Mouse (Mus musculus) neural tube, embryonic 15.5 days (tissue): ENCODE data around the gene H2al1m. TPM values are rescaled to one million over a fixed set of nuclear protein-coding genes. Genes with fewer than 3 reads are reported as not detected.
"Not testable (repeated sequence)": the region's sequence is repeated elsewhere in the genome, so short reads cannot be mapped to it uniquely, and the experiment has no call there.

Experiments
- ATAC-seq: fragments of 200-750 bp; cut with Nextera tagmentation; 2 replicates; pipeline ENCODE4 v1.8.0; 2017; ENCODE audit warnings: mild to moderate bottlenecking, moderate TSS enrichment, moderate library complexity; ENCODE audit not compliant: low FRiP score
- H3K27ac ChIP-seq: fragments of 300-500 bp; sonication (generic); replicated peaks from 2 replicates; pipeline ENCODE4 v1.5.1; 2015; ENCODE audit warnings: mild to moderate bottlenecking, inconsistent platforms
- H3K27me3 ChIP-seq: fragments of 300-500 bp; sonication (generic); replicated peaks from 2 replicates; pipeline ENCODE4 v1.6.1; 2015; ENCODE audit warnings: inconsistent platforms
- H3K36me3 ChIP-seq: fragments of 300-500 bp; sonication (generic); 2 replicates; pipeline ENCODE4 v1.6.1; 2015; ENCODE audit warnings: inconsistent platforms
- H3K4me1 ChIP-seq: fragments of 300-500 bp; sonication (generic); 2 replicates; pipeline ENCODE4 v1.6.1; 2015; ENCODE audit warnings: inconsistent platforms
- H3K4me2 ChIP-seq: fragments of 300-500 bp; sonication (generic); 2 replicates; pipeline ENCODE4 v1.6.1; 2015; ENCODE audit warnings: inconsistent platforms, mild to moderate bottlenecking, moderate library complexity
- H3K4me3 ChIP-seq: fragments of 300-500 bp; sonication (generic); replicated peaks from 2 replicates; pipeline ENCODE4 v1.5.1; 2015; ENCODE audit warnings: mild to moderate bottlenecking, inconsistent platforms
- H3K9ac ChIP-seq: fragments of 300-500 bp; sonication (generic); replicated peaks from 2 replicates; pipeline ENCODE4 v1.6.1; 2015; ENCODE audit warnings: mild to moderate bottlenecking, inconsistent platforms
- H3K9me3 ChIP-seq: fragments of 300-500 bp; sonication (generic); replicated peaks from 2 replicates; pipeline ENCODE4 v1.6.1; 2016; ENCODE audit warnings: inconsistent platforms
- WGBS: fragments of 180-500 bp; shearing (Covaris S2); methylation state at CpG from one replicate; pipeline ENCODE4 v1.1.7; 2015; ENCODE audit warnings: mixed read lengths; 5-methylcytosine and 5-hydroxymethylcytosine counted together
- polyA plus RNA-seq: library from polyadenylated mRNA; unstranded; fragments of >200 nt; fragmentation: Nextera tagmentation; extraction: Ambion mirVana; gene quantifications from 2 replicates; pipeline ENCODE4 v1.2.1, GENCODE M21; 2015

Gene H2al1m
- polyA plus RNA-seq, 1 experiment from 2014 or later, result not detected

- not testable (repeated sequence) for H3K4me1 ChIP-seq, ATAC-seq, H3K9ac ChIP-seq, H3K27me3 ChIP-seq, H3K36me3 ChIP-seq, H3K4me2 ChIP-seq, H3K4me3 ChIP-seq, H3K27ac ChIP-seq, H3K9me3 ChIP-seq
- 61% methylated on average over 2 of the region's 2 CpGs for WGBS
Observed at GRCm38 (mm10) chrX:9333035-9333434, 49.5 kb downstream of the H2al1m start.

Other genes with a start within 250 kb of the H2al1m start
- gene Fthl17f, start 220.7 kb upstream of the H2al1m start, polyA plus RNA-seq, result not detected in 2 replicates
- gene 4930402K13Rik, start 179.2 kb upstream of the H2al1m start, polyA plus RNA-seq, result not detected in 2 replicates
- gene Lancl3, start 83.9 kb upstream of the H2al1m start, polyA plus RNA-seq, result 2.8 and 3.1 TPM in 2 replicates
- 0.23 TPM in 1 of 2 replicates, not detected in the other for gene Gm14862, start 26.9 kb upstream of the H2al1m start, polyA plus RNA-seq
- gene Xk, start 11.0 kb upstream of the H2al1m start, polyA plus RNA-seq, result 5.2 and 5.7 TPM in 2 replicates
- not detected in 2 replicates for gene H2al1k, start 66.9 kb downstream of the H2al1m start, polyA plus RNA-seq
- gene Cybb, start 204.0 kb downstream of the H2al1m start, polyA plus RNA-seq, result 0.86 and 1.8 TPM in 2 replicates